Mouse (Mus musculus): ENCODE data around the gene Ccdc134.

Ccdc134 gene

GRCm38 (mm10) chr15:82147611-82148111 is 19.9 kb downstream of the Ccdc134 start:
- DNase-seq (ENCODE audit: low read depth, low spot score) = peak; percentile 69

DNA sequence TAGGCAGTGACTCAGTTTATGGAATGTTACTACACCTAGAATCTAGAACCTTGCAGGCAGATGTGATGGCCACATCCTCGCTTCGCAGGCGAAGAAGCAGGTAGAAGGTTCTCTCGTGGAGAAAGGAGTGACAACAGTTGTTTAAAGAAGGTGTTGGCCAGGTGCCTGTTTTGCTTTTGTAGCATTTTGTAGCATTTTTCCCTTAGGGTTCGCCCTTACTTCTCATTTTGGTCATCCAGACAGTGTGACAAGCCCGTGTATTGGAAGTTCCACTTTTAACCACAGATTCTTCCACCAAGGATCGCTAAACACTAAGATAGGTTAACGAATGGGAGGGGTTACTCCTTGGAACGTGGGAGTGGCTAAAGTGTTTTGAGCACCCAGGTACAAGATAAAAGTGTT is 20.8 kb downstream of the Ccdc134 start:
- DNase-seq (ENCODE audit: low read depth, low spot score) = no peak

- DNase-seq (ENCODE audit: low read depth, low spot score) = no peak
Observed at GRCm38 (mm10) chr15:82150042-82150441, 22.3 kb downstream of the Ccdc134 start.

DNA sequence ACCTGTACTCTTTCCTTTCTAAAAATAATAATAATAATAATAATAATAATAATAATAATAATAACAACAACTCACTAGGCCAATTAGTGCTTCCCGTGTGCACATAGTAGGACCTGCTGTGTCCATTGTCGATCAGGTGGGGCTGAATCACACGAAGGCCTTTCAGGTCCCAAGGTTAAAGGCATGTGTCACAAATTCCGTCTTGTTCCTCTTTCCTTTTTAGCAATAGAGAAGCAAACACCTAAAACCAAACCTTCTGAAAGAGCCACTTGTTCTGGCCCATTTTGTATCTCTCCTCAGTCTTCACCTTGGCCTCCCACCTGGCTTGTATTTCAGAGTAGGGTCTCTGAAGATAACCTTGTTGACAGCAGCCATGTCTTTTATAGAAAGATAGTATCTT is 23.5 kb downstream of the Ccdc134 start:
- DNase-seq (ENCODE audit: low read depth, low spot score) = no peak

GRCm38 (mm10) chr15:82152022-82152421 is 24.3 kb downstream of the Ccdc134 start:
- DNase-seq (ENCODE audit: low read depth, low spot score) = peak; percentile 47

DNA sequence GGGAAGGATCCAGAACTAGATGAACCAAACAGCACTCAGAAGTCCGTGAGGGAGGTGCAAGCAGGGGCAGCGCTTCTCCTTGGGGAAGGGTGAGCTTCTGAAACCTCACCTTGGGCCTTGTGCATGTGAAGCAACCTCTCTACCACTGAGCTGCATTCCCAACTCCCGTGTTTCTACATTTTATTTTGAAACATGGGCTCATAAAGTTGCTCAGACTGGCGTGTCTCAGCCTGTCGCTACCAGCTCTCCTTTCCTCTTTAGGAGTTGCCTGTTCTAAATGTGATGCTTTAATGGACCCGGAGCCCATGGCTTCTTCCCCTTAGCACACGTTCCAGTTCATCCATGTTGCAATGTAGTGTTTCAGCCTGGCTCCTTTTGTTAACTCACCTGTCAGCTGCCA is 24.7 kb downstream of the Ccdc134 start:
- no peak for DNase-seq (ENCODE audit: low read depth, low spot score)

- DNase-seq (ENCODE audit: low read depth, low spot score) = no peak
Observed at GRCm38 (mm10) chr15:82156298-82156697, 28.6 kb downstream of the Ccdc134 start.

GRCm38 (mm10) chr15:82156902-82157301 is 29.2 kb downstream of the Ccdc134 start:
- no peak for DNase-seq (ENCODE audit: low read depth, low spot score)

DNA sequence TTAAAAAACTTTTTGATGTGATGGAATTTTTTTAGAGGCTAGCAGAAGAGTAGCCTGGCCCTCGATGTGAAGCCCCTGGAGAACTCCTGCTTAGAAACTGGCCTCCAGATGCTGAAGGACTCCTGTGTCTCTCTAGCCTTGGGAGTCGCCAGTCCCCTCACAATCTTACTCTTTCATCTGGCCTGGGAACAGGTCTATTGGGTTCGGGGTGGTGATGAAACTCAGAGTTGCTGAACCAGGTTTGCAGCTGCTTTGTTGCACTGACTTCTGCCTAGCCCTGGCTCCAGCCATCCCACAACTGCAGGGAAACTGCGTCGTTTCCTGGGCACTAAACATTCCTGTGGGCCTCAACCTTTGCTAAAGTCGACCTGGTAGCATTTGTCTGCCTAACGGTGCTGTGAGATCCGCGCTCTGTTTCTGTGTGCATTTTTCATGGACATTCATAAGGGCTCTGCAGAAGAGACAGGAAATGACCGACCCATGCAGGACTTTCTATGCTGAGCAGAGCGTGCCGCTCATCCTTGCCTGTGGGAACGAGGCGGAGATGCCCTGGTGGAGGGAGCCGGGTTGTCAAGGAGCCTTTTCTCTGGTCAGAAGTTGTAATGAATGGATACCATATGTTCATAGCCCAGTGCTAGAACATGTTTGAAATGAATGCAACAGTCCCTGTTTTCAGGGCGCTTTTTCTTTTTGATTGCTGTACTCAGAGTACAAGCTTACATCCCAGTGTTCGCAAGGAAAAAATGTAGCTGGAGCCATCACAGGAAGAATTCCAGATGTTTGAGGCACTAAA is 30.7 kb downstream of the Ccdc134 start:
- no peak for DNase-seq (ENCODE audit: low read depth, low spot score)

- DNase-seq (ENCODE audit: low read depth, low spot score) = no peak
Observed at GRCm38 (mm10) chr15:82159471-82159870, 31.7 kb downstream of the Ccdc134 start.

GRCm38 (mm10) chr15:82160731-82161640 is 33.3 kb downstream of the Ccdc134 start:
- DNase-seq (ENCODE audit: low read depth, low spot score) = no peak

GRCm38 (mm10) chr15:82161965-82162600 is 34.4 kb downstream of the Ccdc134 start:
- no peak for DNase-seq (ENCODE audit: low read depth, low spot score)

DNA sequence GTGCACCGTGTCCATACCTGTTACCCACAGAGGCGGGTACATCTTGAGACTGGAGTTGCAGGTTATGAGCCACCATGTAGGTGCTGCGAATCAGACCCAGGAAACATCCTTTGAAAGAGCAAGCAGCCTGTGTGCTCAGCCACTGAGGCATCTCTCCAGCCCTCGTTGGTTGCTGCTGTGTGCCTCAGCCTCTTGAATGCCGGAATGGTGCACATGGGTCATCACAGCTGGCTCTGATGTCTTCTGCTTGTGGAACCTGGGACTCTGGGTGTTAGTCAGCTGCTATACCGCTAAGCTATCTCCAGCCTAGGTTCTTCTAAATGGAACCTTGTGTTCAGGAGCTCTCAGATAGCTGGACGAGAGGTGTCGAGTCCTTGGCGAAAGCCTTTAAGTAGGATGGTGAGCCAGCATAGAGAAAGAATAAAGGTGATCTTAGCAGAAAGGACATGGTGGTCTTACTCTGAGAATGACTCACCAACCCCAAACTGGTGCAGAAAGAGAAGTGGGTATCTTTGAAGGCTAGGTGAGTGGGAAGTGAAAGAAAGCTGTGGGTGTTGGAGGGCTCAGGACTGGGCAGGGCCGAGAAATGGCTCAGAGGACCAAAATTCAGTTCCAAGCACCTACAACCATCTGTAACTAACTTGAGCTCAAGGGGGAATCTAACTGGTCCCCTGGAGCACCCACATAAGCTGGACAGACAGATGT is 35.8 kb downstream of the Ccdc134 start:
- DNase-seq (ENCODE audit: low read depth, low spot score) = no peak

DNA sequence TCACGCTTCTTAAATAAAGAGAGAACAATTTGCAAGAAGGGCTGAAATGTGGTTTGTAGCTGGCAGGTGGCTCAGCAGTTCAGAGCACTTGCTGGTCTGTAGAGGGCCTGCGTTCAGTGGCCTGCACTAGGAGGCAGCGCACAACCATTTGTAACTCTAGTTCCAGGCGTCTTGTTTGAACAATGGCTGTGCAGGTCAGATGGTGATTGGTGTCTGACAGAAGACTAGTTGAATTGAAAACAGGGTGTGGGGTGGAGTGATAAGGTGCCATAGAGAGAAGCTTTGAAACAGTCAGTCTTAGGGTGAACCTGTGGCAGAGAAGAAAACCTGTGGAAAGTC is 36.3 kb downstream of the Ccdc134 start:
- DNase-seq (ENCODE audit: low read depth, low spot score) = peak; percentile 46

DNA sequence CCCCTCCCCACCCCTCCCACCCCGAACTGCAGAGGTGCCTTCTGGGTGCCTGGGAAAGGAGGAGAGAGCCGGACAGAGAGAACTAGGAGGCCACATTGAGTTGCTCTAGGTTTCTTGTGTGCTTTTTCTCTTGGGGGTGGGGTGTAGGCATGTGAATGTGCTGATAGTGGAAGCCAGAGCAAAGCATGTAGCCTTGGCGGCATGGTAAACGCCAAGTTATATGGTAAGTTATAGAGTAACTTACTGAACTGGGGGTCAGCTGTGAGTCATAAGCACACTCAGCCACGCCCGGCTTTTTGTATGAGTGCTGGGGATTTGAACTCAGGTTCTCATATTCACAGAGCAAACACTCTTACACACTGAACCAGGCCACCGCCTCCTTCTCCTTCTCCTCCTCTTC is 36.8 kb downstream of the Ccdc134 start:
- DNase-seq (ENCODE audit: low read depth, low spot score) = no peak

GRCm38 (mm10) chr15:82165332-82166239 is 37.9 kb downstream of the Ccdc134 start:
- DNase-seq (ENCODE audit: low read depth, low spot score) = peak; percentile 83

DNA sequence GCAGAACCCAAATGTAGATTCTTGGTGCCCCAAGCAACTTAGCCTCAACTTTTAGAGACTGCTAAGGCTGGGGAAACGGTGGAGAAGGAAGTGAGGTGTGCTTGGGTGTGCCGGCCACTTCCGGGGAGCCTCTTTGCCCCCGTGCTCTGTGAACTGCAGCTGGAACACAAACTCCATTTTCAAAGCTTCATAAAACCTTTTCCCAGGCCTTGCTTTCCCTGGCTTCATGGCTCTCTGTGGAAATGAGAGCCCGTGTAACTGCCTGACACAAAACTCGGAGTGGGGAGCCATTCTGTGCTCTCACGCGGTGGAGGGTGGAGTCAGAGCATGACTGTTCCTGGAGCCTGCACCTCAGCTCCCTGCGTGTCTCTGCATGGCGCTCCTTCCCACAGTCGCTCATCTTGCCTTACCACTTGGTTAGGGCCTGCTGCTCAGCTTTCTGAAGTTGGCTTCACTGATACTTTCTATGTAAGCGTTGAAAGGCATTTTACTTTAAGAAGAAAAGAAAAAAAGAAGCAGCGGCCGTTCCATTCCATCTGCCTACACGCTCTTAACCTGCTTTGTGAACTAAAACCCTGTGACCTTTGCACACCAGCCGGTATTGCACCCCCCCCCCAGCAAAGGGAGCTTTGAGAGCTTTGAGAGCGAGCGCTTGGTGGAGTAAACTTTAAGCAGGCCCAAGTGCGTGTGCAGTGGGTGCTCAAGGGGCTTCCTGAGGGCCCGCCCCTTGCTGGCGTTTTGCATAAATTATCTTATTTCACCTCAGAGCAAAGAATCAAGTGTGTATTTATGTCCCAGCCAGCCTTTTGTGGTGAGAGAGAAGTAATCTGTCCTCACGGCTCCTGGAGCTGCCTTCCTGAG is 38.7 kb downstream of the Ccdc134 start:
- peak; percentile 43 for DNase-seq (ENCODE audit: low read depth, low spot score)

- DNase-seq (ENCODE audit: low read depth, low spot score) = no peak
Observed at GRCm38 (mm10) chr15:82167201-82168168, 39.8 kb downstream of the Ccdc134 start.

Data from ZHBTc4 (cell line).